Mouse (Mus musculus): ENCODE measurements around the gene Bbx.

Bbx gene

DNA sequence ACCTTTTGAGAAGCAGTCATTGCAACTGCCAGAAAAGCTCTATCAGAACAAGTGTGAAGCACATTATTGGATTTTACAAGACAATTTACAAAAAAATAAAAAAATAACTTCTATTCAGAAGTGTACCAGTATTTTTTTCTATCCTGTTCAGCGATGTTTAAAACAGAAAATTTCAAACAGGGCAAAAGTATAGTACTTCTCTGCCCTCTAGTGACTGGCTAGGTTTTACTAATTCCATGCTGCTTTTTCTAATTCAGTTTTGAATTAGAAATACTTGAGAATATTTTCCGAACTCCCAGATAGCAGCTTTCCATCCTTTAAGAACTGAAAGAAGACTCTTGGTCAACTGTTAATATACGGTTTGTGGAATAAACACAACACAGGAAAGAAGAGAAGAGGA is 110.8 kb downstream of the Bbx start:
- in situ Hi-C loops (cut with MboI; ENCODE audit: low sequenced_read_pairs) = no loop called here

GRCm38 (mm10) chr16:50318255-50318654 is 113.9 kb downstream of the Bbx start:
- in situ Hi-C loops (cut with MboI; ENCODE audit: low sequenced_read_pairs) = no loop called here

DNA sequence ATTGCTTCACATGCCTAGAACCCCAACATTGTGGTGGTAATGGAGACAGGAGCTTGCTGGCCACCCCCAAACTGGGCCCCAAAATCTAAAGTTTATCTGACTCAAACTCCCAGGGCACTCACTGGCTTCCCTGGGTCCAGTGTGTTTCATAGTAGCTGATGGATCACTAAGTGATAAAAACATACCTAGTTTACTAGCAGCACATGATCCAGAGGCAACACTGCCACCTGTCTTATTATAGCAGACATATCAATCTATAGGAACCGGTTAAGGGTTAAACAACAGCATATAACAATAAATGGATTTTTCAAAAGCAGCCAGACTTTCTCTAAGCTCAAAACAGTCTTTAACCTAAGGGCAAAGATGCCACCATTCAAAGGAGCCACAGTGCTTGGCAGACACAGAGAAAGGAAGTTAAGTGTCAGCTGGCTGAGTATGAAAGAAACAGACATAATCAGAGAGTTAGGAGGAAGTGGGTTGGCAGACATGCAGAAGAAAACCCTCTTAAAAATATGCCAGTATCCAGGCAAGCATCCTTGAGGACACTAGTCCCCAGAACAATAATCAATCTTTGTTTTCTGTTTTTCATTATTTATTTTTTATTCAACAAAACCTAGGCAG is 116.7 kb downstream of the Bbx start:
- in situ Hi-C loops (cut with MboI; ENCODE audit: low sequenced_read_pairs) = no loop called here

DNA sequence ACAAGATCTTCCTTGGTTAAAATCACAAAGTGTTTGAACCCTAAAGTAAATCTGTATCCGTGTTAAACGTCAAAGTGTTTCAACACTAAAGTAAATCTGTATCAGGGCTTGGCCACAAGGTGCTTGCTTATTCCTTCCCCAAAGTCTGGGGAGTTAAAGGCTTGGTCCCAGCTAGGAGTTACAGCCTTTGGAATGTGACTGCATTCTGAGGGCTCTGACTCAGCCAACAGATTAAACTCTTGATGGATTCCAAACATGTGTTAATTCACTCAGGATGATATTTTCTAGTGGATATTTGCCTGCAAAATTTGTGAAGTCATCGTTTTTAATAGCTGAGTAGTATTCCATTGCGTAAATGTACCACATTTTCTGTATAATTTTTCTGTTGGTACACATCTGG is 120.6 kb downstream of the Bbx start:
- in situ Hi-C loops (cut with MboI; ENCODE audit: low sequenced_read_pairs) = no loop called here

- in situ Hi-C loops (cut with MboI; ENCODE audit: low sequenced_read_pairs) = no loop called here
These were observed 122.7 kb downstream of the Bbx start for GRCm38 (mm10) chr16:50309411-50310042.

DNA sequence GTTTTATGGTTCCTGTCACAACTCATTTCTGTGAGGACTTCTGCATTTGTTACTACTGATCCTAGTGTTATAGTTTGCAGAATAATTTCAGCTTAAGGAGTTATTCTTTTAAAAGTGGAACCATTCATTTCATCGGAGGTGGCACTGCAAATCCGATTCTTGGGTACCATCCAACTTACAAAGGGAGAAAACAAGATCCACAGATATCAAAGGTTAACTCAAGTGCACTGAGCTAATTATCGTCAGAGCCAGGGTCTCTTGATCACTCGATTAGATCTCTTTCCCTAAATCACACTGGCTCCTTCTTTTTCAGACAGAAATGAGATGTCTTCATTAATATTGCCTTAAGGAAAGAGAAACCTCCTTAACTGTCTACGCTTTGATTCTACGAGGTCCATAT is 123.9 kb downstream of the Bbx start:
- in situ Hi-C loops (cut with MboI; ENCODE audit: low sequenced_read_pairs) = no loop called here

- in situ Hi-C loops (cut with MboI; ENCODE audit: low sequenced_read_pairs) = no loop called here
These were observed 125.0 kb downstream of the Bbx start for GRCm38 (mm10) chr16:50307231-50307630.

DNA sequence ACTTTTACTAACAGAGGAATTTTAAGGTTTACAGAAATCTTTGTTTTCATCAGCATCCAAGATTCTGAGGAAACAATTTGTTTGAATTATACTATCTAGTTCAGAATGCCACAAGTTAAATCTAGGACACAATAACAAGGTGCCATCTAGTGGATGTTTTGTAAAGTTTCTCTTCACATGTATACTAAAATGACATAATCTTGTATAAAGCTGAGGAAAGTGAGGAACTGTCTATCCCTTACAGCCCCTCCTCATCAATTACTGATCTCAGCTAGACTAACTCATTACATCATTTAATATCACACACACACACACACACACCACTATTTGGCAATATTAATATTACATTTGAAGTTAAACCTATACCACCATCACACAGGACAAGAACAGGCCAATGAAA is 125.5 kb downstream of the Bbx start:
- in situ Hi-C loops (cut with MboI; ENCODE audit: low sequenced_read_pairs) = no loop called here

- in situ Hi-C loops (cut with MboI; ENCODE audit: low sequenced_read_pairs) = no loop called here
These were observed 127.0 kb downstream of the Bbx start for GRCm38 (mm10) chr16:50305156-50305555.

- in situ Hi-C loops (cut with MboI; ENCODE audit: low sequenced_read_pairs) = no loop called here
These were observed 129.6 kb downstream of the Bbx start for GRCm38 (mm10) chr16:50302566-50302965.

- in situ Hi-C loops (cut with MboI; ENCODE audit: low sequenced_read_pairs) = no loop called here
These were observed 133.3 kb downstream of the Bbx start for GRCm38 (mm10) chr16:50298743-50299443.

GRCm38 (mm10) chr16:50293502-50294228 is 138.5 kb downstream of the Bbx start:
- in situ Hi-C loops (cut with MboI; ENCODE audit: low sequenced_read_pairs) = no loop called here

- in situ Hi-C loops (cut with MboI; ENCODE audit: low sequenced_read_pairs) = no loop called here
These were observed 139.4 kb downstream of the Bbx start for GRCm38 (mm10) chr16:50292834-50293233.

DNA sequence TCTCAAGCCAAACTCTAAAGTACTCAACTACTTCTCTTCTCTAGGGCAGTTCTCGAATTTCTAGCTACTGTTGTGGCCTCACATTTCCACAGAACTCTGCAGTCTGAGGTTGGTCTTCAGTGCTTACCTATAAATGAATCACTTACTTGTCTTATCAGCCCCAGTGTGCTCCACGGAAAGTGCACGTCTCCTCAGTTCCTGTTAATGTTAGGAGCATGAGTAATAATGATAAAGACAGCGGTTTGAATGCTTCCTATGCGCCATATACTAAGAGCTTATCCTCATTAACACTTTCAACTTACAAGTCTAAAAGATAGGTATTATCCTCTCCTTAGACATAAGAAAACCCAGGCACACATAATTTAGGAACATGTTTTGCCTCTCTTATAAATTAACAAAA is 142.4 kb downstream of the Bbx start:
- in situ Hi-C loops (cut with MboI; ENCODE audit: low sequenced_read_pairs) = no loop called here

DNA sequence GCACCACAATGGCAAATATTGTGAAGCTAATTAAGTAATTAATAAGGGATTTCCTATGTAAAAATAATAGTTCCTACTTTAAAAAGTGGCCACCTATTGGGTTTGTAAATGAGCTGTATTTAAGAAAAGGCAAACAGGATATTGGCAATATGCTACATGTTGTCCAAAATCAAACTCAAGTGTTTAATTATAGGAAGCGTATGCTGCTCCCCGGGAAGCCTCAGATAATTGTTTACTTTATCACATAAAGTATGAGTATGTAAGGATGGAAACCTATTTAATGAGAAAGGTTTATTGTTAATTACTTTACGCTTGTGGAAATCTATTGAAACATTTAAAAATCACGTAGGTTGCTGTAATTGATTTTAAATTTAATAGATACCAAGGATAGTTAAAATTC is 159.4 kb downstream of the Bbx start:
- in situ Hi-C loops (cut with MboI; ENCODE audit: low sequenced_read_pairs) = no loop called here

DNA sequence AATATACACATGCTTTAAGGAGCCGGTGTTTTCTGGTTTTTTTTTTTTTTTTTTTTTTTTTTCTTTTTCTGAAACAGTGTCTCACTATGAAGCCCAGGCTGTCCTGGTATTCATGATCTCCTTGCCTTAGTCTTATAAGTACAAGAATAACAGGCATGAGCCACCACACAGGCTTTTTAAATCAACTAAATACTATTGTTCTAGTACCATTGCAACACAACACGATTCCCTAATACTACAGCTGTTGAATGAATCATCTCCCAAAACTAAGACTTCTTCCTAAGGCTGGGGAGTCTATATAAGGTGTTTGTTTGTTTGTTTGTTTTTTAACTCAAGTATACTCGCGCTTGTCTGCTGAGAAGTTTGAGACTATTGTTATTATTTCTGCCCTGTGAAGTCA is 169.5 kb downstream of the Bbx start:
- in situ Hi-C loops (cut with MboI; ENCODE audit: low sequenced_read_pairs) = no loop called here

DNA sequence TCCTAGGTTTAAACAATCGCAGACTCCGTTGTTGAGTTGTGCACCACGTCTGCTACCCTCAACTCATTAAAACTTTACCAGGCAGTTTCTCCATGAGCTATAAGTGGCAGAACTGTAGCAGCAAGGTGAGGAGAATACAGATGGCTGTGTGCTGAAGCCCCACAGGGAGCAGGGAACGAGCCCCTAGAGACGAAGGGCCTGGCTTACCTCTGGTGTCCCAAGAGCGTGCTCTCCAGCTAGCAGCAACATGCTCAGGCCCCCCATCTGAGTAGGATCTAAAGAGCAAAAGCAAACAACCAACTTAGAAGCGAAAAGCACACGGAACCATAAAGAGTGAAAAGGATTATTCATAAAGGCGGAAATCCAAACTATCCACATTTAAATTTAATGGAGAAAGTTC is 170.0 kb downstream of the Bbx start:
- in situ Hi-C loops (cut with MboI; ENCODE audit: low sequenced_read_pairs) = no loop called here

DNA sequence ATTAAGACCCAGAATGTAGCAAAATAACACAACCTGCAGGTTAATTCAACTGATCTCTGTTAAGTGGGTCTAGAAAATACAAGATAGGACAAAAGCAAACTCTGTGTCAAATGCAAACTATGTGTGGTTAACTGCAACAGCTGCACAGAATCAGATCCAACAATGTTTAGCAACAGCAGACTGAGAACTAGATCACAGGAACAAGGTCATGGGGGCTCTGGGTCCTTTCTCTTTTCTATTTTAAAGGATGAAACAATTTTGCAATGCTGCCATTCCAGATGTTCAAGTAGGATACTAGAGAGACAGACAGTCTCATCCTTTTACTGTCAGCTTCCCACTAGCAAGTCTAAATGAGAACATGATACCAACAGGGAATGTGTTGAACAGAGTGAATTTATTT is 170.4 kb downstream of the Bbx start:
- in situ Hi-C loops (cut with MboI; ENCODE audit: low sequenced_read_pairs) = no loop called here

- in situ Hi-C loops (cut with MboI; ENCODE audit: low sequenced_read_pairs) = no loop called here
These were observed 177.5 kb downstream of the Bbx start for GRCm38 (mm10) chr16:50254522-50255159.

- in situ Hi-C loops (cut with MboI; ENCODE audit: low sequenced_read_pairs) = no loop called here
These were observed 180.7 kb downstream of the Bbx start for GRCm38 (mm10) chr16:50251417-50251975.

- in situ Hi-C loops (cut with MboI; ENCODE audit: low sequenced_read_pairs) = no loop called here
These were observed 181.7 kb downstream of the Bbx start for GRCm38 (mm10) chr16:50250469-50250868.
